In genomic region chr5:130853371-130853770, GRCm38 (mm10) we compare ENCODE assay signal across 8 mouse cellular contexts.
DNase-seq lines count a peak whose midpoint lies in the region; ATAC-seq and TF ChIP-seq lines count a peak whose summit lies in the region.
"Had no signal": no experiment of that assay in that cellular context is flagged by ENCODE, and none has a peak within 500 bp of the region (broad histone marks: within the 10 kb centered on the region; RNA-seq: fewer than 3 reads in every experiment).

No protein-coding gene starts in this region.

- peak; percentile 82 for DNase-seq in Muller cell, postnatal 12 days (ENCODE audit: inconsistent ontology term)
- peak; percentile 95 for DNase-seq in brain, embryonic 14.5 days (ENCODE audit: low read depth)
- DNase-seq in heart, postnatal 36 days: peak; percentile 86 to 91
- peak; percentile 92 to 96 for DNase-seq in layer of hippocampus, postnatal 10 days (ENCODE audit: low spot score in 2 of 2)
- peak; percentile 83 to 89 for DNase-seq in lung, postnatal 4 days
- peak; percentile 34 to 51 for DNase-seq in spleen, adult 2 months (ENCODE audit: low read depth in 1 of 2, low spot score in 2 of 2)

- intact Hi-C loops in heart, postnatal 36 days (cut with DNase I): loop anchor here (1.0 to 2.0 kb wide), 3 partner anchors 448 to 578 kb away; no protein-coding TSS in a partner anchor

- TF ChIP-seq CTCF in brain, embryonic 14.5 days (IDR thresholded peaks at IDR 0.05; ENCODE audit: borderline replicate concordance, extremely low read depth, insufficient read depth, insufficient read length): peak; percentile 100
- peak; percentile 100 for TF ChIP-seq CTCF in spleen, adult 2 months (IDR thresholded peaks at IDR 0.05; ENCODE audit: extremely low read depth, insufficient read depth, insufficient read length, insufficient replicate concordance)

- no peak overlapping the region for H3K4me2 ChIP-seq in forebrain, embryonic 13.5 days

- WGBS in forebrain, embryonic 13.5 days: under 1% methylated on average over 10 of the region's 10 CpGs
- 1% methylated on average over 10 of the region's 10 CpGs for WGBS in spleen, adult 2 months

- no peak overlapping the region for H3K4me3 ChIP-seq in forebrain, embryonic 13.5 days
- no peak overlapping the region for H3K4me3 ChIP-seq in spleen, adult 2 months (ENCODE audit: extremely low read depth, insufficient read depth, insufficient read length)
- H3K4me3 ChIP-seq: myocyte had no signal

- 0 out of 2 replicates have a peak, but pooled peaks cover 3% of the 10 kb centered on the region for H3K4me1 ChIP-seq in forebrain, embryonic 13.5 days
- no peaks in the 10 kb centered on the region for H3K4me1 ChIP-seq in spleen, adult 2 months (ENCODE audit: control insufficient read depth, insufficient read depth, insufficient read length)

- no peak overlapping the region for H3K27ac ChIP-seq in forebrain, embryonic 13.5 days
- no peak overlapping the region for H3K27ac ChIP-seq in spleen, adult 2 months (ENCODE audit: insufficient read depth, low read length)

- H3K9ac ChIP-seq in forebrain, embryonic 13.5 days: no peak overlapping the region

- TF ChIP-seq POLR2A in brain, embryonic 14.5 days (IDR thresholded peaks at IDR 0.05; ENCODE audit: borderline replicate concordance, extremely low read depth, insufficient read depth, insufficient read length, poor library complexity, severe bottlenecking): no peak
- no peak for TF ChIP-seq POLR2A in spleen, adult 2 months (IDR thresholded peaks at IDR 0.05; ENCODE audit: low read depth, low read length)

- ATAC-seq in forebrain, embryonic 13.5 days: peak; percentile 55; the same call in 1 of the 2 replicates

- no peaks in the 10 kb centered on the region for H3K9me3 ChIP-seq in forebrain, embryonic 13.5 days (replicated peaks)

- no peaks in the 10 kb centered on the region; the same call in 1 of the 2 replicates for H3K27me3 ChIP-seq in forebrain, embryonic 13.5 days
- no peaks in the 10 kb centered on the region for H3K27me3 ChIP-seq in spleen, adult 2 months (ENCODE audit: control insufficient read depth, insufficient read depth, low read length)

- H3K36me3 ChIP-seq in forebrain, embryonic 13.5 days (ENCODE audit: poor library complexity, severe bottlenecking): no peaks in the 10 kb centered on the region
- H3K36me3 ChIP-seq in spleen, adult 2 months (ENCODE audit: control insufficient read depth, insufficient read depth, low read length): no peaks in the 10 kb centered on the region

Comparison
In these comparisons a context has a peak if more than half of its experiments do, and no peak if none do; other contexts are left out.
1. DNase-seq: peak in every context shown above with its lines; median percentile 95 in brain, embryonic 14.5 days; 94 in layer of hippocampus, postnatal 10 days; 88 in heart, postnatal 36 days; 86 in lung, postnatal 4 days; 82 in Muller cell, postnatal 12 days; 42 in spleen, adult 2 months.